Mouse (Mus musculus): ENCODE data around the gene Sh3bgrl2. TPM values are rescaled to one million over a fixed set of nuclear protein-coding genes. Genes with fewer than 3 reads are reported as not detected.

Gene Sh3bgrl2
- polyA plus RNA-seq, 1 experiment from 2014 or later, result 22.2 TPM

DNA sequence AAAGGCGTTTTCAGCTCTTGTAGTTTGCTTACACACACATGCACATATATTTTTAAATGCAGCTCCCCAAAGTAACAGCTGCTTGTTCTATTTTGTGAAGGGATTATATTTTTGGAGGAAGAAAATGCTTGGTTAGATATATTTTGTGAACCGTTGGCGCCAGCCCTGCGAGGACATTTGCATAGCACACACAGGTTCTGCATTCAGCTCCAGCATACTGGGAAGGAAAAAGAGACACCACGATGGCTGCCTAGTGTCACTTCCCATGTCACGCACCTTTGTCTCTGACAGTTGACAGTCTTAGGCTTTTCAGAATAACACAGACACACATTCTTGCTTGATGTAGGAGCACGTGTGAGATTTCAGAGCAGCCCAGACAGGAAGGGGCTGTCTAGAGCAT, 49.9 kb downstream of the Sh3bgrl2 start:
- no peaks in the 10 kb centered on the region for H3K9me3 ChIP-seq (ENCODE audit: low read length)
- no peak overlapping the region for H3K9ac ChIP-seq (replicated peaks)
- H3K4me1 ChIP-seq (ENCODE audit: insufficient read depth), result no peaks in the 10 kb centered on the region; the same call in 1 of the 2 replicates
- H3K27me3 ChIP-seq (ENCODE audit: insufficient read depth, low read length), result no peaks in the 10 kb centered on the region
- no peak overlapping the region for H3K27ac ChIP-seq (ENCODE audit: low read depth)
- WGBS (ENCODE audit: insufficient replicate concordance), result 72% methylated on average over 7 of the region's 7 CpGs
- 0 out of 2 replicates have a peak, but pooled peaks cover 3% of the 10 kb centered on the region for H3K36me3 ChIP-seq (replicated peaks; ENCODE audit: insufficient read depth, low read length)
- H3K4me3 ChIP-seq (ENCODE audit: low read depth, low read length), result no peak overlapping the region
- DNase-seq (no peak), ATAC-seq (no peak)
- TF ChIP-seq EP300 (IDR thresholded peaks at IDR 0.05; ENCODE audit: low read depth) (no peak), CTCF (IDR thresholded peaks at IDR 0.05; ENCODE audit: low read depth) (no peak)
- no peak overlapping the region for H3K4me2 ChIP-seq (ENCODE audit: low read depth, low read length)

DNA sequence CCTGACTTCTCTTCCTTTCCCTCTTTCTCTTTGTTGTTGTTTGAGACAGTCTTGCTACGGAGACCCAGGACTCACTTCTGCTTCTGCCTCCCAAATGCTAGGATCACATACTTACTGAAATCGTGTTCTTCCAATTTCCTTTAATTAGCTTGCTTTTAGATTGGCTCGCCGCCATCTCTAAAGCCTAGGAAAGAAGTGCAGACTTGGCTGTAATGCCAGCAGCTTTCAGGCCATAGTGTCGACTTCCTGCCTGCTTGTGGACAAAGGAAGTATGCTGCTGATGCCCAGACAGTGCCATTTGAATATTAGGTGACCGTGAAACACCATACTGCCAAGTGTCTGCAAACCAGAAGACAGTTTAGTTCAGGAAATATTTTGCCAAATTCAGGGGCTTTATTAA, 51.4 kb downstream of the Sh3bgrl2 start:
- 0 out of 2 replicates have a peak, but pooled peaks cover 3% of the 10 kb centered on the region for H3K36me3 ChIP-seq (replicated peaks; ENCODE audit: insufficient read depth, low read length)
- no peaks in the 10 kb centered on the region for H3K9me3 ChIP-seq (ENCODE audit: low read length)
- no peaks in the 10 kb centered on the region for H3K4me1 ChIP-seq (ENCODE audit: insufficient read depth)
- TF ChIP-seq EP300 (IDR thresholded peaks at IDR 0.05; ENCODE audit: low read depth) (no peak), CTCF (IDR thresholded peaks at IDR 0.05; ENCODE audit: low read depth) (no peak)
- no peak overlapping the region for H3K27ac ChIP-seq (ENCODE audit: low read depth)
- DNase-seq (no peak), ATAC-seq (no peak)
- H3K4me3 ChIP-seq (ENCODE audit: low read depth, low read length), result no peak overlapping the region
- 49% methylated on average over 6 of the region's 6 CpGs for WGBS (ENCODE audit: insufficient replicate concordance)
- no peak overlapping the region for H3K9ac ChIP-seq (replicated peaks)
- H3K27me3 ChIP-seq (ENCODE audit: insufficient read depth, low read length), result no peaks in the 10 kb centered on the region
- no peak overlapping the region for H3K4me2 ChIP-seq (ENCODE audit: low read depth, low read length)

DNA sequence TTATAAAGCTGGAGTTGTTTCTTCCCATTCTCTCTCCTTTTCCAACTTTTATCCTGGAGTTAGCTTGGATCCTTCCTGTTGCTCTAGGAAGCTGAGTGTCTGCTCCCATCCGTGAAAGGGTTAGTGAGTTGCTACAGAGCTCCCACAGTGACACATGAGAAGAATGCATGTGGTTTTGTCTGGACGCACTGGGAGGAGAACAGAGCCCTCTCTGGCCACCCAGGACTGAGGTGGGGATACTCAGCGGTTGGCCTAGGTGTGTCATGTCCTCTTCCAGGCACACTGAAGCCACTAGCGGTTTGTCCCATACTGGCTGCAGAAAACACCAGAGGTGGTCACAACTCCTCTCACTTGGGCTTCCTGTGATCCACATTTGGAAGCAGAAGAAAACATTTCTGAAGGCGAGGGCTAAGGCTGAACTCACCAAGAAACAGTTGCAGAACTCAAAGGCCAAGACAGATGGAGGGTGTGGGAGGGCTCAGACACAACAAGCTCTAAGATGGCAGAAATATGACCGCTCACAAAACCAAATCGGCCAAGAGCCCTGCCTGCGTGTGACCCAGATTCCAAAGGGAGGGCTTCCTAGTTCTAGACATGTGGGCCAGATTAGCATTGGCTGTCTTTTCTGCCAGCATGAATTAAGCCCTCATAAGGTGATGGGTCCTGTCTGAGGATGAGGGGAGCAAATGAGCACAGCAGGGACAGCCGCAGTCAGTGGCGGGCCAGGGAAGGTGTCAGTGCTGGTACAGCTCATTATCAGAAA, 52.3 kb downstream of the Sh3bgrl2 start:
- Histone ChIP-seq H3K4me1 (ENCODE audit: insufficient read depth) (no peaks in the 10 kb centered on the region), H3K27me3 (ENCODE audit: insufficient read depth, low read length) (no peaks in the 10 kb centered on the region), H3K4me2 (ENCODE audit: low read depth, low read length) (no peak overlapping the region), H3K27ac (ENCODE audit: low read depth) (no peak overlapping the region), H3K9ac (replicated peaks) (no peak overlapping the region), H3K4me3 (ENCODE audit: low read depth, low read length) (no peak overlapping the region), H3K36me3 (replicated peaks; ENCODE audit: insufficient read depth, low read length) (0 out of 2 replicates have a peak, but pooled peaks cover 3% of the 10 kb centered on the region), H3K9me3 (ENCODE audit: low read length) (no peaks in the 10 kb centered on the region)
- no peak for TF ChIP-seq CTCF (IDR thresholded peaks at IDR 0.05; ENCODE audit: low read depth)
- no peak for TF ChIP-seq EP300 (IDR thresholded peaks at IDR 0.05; ENCODE audit: low read depth)
- DNase-seq (no peak), ATAC-seq (no peak)
- WGBS (ENCODE audit: insufficient replicate concordance), result 80% methylated on average over 10 of the region's 10 CpGs

DNA sequence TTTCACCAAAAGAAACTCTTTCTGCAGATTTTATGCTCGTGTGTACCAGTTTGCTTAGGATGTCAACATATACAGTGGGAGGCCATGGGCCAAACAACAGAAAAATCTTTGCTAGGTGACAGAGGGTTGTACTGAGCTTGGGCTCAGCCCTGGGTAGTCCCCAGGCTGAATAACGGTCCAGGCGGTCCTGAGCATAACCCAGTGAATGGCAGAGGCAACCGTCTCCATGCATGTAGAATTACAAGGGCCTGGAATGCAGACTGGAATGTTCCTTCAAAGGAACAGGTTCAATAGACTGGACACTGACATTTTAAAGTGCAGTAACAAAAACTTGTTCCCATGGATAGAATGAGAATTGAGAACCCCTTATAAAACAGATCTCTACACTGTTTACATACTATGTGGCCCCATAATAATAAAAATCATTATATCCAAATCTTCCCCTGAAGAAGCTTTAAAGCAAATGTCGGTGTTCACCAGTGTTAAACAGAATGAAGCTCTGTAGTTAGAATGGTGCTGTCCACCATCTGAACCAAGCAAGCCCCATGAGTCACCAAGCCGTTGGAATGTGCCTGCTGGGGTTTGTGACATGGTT, 54.1 kb downstream of the Sh3bgrl2 start:
- Histone ChIP-seq H3K9ac (replicated peaks) (no peak overlapping the region), H3K27ac (ENCODE audit: low read depth) (no peak overlapping the region), H3K9me3 (ENCODE audit: low read length) (no peaks in the 10 kb centered on the region), H3K27me3 (ENCODE audit: insufficient read depth, low read length) (no peaks in the 10 kb centered on the region), H3K4me2 (ENCODE audit: low read depth, low read length) (no peak overlapping the region), H3K36me3 (replicated peaks; ENCODE audit: insufficient read depth, low read length) (0 out of 2 replicates have a peak, but pooled peaks cover 3% of the 10 kb centered on the region), H3K4me3 (ENCODE audit: low read depth, low read length) (no peak overlapping the region), H3K4me1 (ENCODE audit: insufficient read depth) (no peaks in the 10 kb centered on the region)
- ATAC-seq (no peak), DNase-seq (no peak)
- WGBS (ENCODE audit: insufficient replicate concordance), result 75% methylated on average over 6 of the region's 6 CpGs
- TF ChIP-seq EP300 (IDR thresholded peaks at IDR 0.05; ENCODE audit: low read depth), result no peak
- TF ChIP-seq CTCF (IDR thresholded peaks at IDR 0.05; ENCODE audit: low read depth), result no peak

DNA sequence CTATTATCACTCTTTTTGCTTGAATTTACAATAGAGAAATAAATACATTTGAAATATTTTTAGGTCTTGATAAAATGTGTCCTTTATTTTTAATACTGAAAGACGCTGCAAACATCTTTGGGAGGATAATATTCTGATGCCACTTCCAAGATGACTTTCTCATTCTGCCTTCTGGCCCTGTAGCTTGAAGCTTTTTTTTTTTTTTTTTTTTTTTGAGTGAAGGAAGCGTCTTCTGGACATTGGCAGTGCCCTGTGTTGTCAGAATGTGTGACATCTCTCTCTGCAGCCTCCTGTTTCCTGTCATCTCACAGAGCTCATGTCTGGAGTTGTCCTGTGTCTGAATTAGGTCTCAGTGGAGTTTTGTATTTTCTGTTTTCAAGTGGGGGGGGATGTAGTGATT, 55.0 kb downstream of the Sh3bgrl2 start:
- H3K27ac ChIP-seq (ENCODE audit: low read depth), result no peak overlapping the region
- no peaks in the 10 kb centered on the region for H3K27me3 ChIP-seq (ENCODE audit: insufficient read depth, low read length)
- H3K36me3 ChIP-seq (replicated peaks; ENCODE audit: insufficient read depth, low read length), result 0 out of 2 replicates have a peak, but pooled peaks cover 1% of the 10 kb centered on the region
- no peak overlapping the region for H3K4me2 ChIP-seq (ENCODE audit: low read depth, low read length)
- no peak overlapping the region for H3K4me3 ChIP-seq (ENCODE audit: low read depth, low read length)
- WGBS (ENCODE audit: insufficient replicate concordance), result 76% methylated on average over 2 of the region's 2 CpGs
- H3K9ac ChIP-seq (replicated peaks), result no peak overlapping the region
- H3K4me1 ChIP-seq (ENCODE audit: insufficient read depth), result no peaks in the 10 kb centered on the region
- TF ChIP-seq EP300 (IDR thresholded peaks at IDR 0.05; ENCODE audit: low read depth) (no peak), CTCF (IDR thresholded peaks at IDR 0.05; ENCODE audit: low read depth) (no peak)
- DNase-seq, result no peak
- H3K9me3 ChIP-seq (ENCODE audit: low read length), result no peaks in the 10 kb centered on the region
- ATAC-seq, result no peak

DNA sequence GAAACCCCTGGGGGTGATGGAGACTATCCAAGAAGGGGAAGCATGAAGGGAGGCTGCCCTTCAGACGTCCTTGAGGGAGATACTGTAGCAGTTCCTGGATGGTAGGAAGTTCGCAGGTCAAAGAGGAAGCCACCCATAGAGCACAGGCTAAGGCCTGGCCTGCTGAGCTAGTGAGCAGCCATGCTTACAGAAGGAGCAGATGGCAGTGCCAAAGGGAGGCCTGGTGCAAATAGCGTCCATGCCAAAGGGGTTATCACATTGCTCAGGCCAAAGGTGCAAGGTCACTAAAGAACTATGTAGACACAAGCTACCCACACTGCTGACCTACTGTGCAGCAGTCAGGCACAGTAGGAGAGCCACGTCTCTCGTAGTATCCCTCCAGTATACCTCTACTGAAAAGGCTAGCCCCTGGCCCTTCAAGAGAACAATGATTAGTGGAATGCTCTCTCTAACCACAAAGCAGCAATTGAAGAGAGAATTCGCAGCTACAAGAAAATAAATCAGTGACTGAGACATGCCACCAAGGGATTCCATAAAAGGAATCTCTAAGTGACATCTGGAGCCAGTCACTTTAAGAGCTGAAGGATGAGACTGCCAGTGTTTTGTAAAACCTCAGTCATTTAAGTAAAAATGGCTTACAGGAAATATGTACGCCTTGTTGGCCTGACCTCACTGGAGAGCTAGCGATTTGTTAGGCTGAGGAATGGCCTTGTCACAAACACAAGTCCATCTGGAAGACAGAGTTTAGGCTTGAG, 57.9 kb downstream of the Sh3bgrl2 start:
- Histone ChIP-seq H3K9ac (replicated peaks) (no peak overlapping the region), H3K27me3 (ENCODE audit: insufficient read depth, low read length) (no peaks in the 10 kb centered on the region), H3K4me2 (ENCODE audit: low read depth, low read length) (no peak overlapping the region), H3K36me3 (replicated peaks; ENCODE audit: insufficient read depth, low read length) (no peaks in the 10 kb centered on the region), H3K4me1 (ENCODE audit: insufficient read depth) (no peaks in the 10 kb centered on the region), H3K9me3 (ENCODE audit: low read length) (no peaks in the 10 kb centered on the region), H3K4me3 (ENCODE audit: low read depth, low read length) (no peak overlapping the region), H3K27ac (ENCODE audit: low read depth) (no peak overlapping the region)
- WGBS (ENCODE audit: insufficient replicate concordance), result 59% methylated on average over 8 of the region's 8 CpGs
- TF ChIP-seq CTCF (IDR thresholded peaks at IDR 0.05; ENCODE audit: low read depth) (no peak), EP300 (IDR thresholded peaks at IDR 0.05; ENCODE audit: low read depth) (no peak)
- DNase-seq (no peak), ATAC-seq (no peak)
